Mouse (Mus musculus): ENCODE measurements around the gene Gdpgp1. TPM values are rescaled to one million over a fixed set of nuclear protein-coding genes. Genes with fewer than 3 reads are reported as not detected.

The Gdpgp1 gene
- polyA plus RNA-seq, 2 experiments = 1.1 to 1.3 TPM

- no peaks in the 10 kb centered on the region for H3K9me3 ChIP-seq (ENCODE audit: control insufficient read depth, low read length)
- H3K4me2 ChIP-seq (ENCODE audit: low read depth) = no peak overlapping the region
- H3K27me3 ChIP-seq (ENCODE audit: control insufficient read depth, insufficient read depth, low read length) = no peaks in the 10 kb centered on the region
- ATAC-seq (ENCODE audit: insufficient read depth) (no peak), DNase-seq (ENCODE audit: low read depth in 3 of 3, low spot score in 3 of 3) (no peak)
- TF ChIP-seq CTCF (IDR thresholded peaks at IDR 0.05; ENCODE audit: low read depth) = no peak
- no peak for TF ChIP-seq EP300 (IDR thresholded peaks at IDR 0.05; ENCODE audit: low read depth)
- WGBS (ENCODE audit: insufficient replicate concordance) = 83% methylated on average over 10 of the region's 10 CpGs
- H3K4me1 ChIP-seq (replicated peaks; ENCODE audit: control insufficient read depth in 2 of 2, insufficient read depth in 2 of 2, low read length in 1 of 2) = peaks cover 11 to 13% of the 10 kb centered on the region in 2 experiments
- no peak overlapping the region for H3K4me3 ChIP-seq (ENCODE audit: insufficient read depth in 1 of 2, low read depth in 2 of 2, low read length in 2 of 2)
- no peak overlapping the region for H3K9ac ChIP-seq (replicated peaks)
- peaks cover 9% of the 10 kb centered on the region; the same call in 1 of the 2 replicates for H3K36me3 ChIP-seq (replicated peaks; ENCODE audit: control insufficient read depth, insufficient read depth, low read depth)
- no peak overlapping the region for H3K27ac ChIP-seq
Observed at GRCm38 (mm10) chr7:80287736-80288135, 55.1 kb downstream of the Gdpgp1 start.

Other genes starting within 250 kb of the Gdpgp1 start
- gene Zfp710, start 208.1 kb upstream of the Gdpgp1 start, polyA plus RNA-seq (2012; rRNA removed) = 5.9 and 6.5 TPM in 2 replicates
- 3.7 and 4.0 TPM in 2 replicates for gene Zfp710, start 208.1 kb upstream of the Gdpgp1 start, polyA plus RNA-seq (2014; fragmentation: Nextera tagmentation; extraction: Ambion mirVana)
- gene Idh2, start 117.5 kb upstream of the Gdpgp1 start, polyA plus RNA-seq (2012; rRNA removed) = 83.7 and 88.2 TPM in 2 replicates
- gene Idh2, start 117.5 kb upstream of the Gdpgp1 start, polyA plus RNA-seq (2014; fragmentation: Nextera tagmentation; extraction: Ambion mirVana) = 128 and 132 TPM in 2 replicates
- 6.1 and 6.4 TPM in 2 replicates for gene Sema4b, start 46.0 kb upstream of the Gdpgp1 start, polyA plus RNA-seq (2012; rRNA removed)
- gene Sema4b, start 46.0 kb upstream of the Gdpgp1 start, polyA plus RNA-seq (2014; fragmentation: Nextera tagmentation; extraction: Ambion mirVana) = 8.5 and 9.9 TPM in 2 replicates
- 43.1 and 45.9 TPM in 2 replicates for gene Cib1, start 52 bp upstream of the Gdpgp1 start, polyA plus RNA-seq (2012; rRNA removed)
- gene Cib1, start 52 bp upstream of the Gdpgp1 start, polyA plus RNA-seq (2014; fragmentation: Nextera tagmentation; extraction: Ambion mirVana) = 90.6 and 94.2 TPM in 2 replicates
- gene Ttll13, start 13.5 kb downstream of the Gdpgp1 start, polyA plus RNA-seq (2012; rRNA removed) = 0.11 and 0.23 TPM in 2 replicates
- 0.18 and 0.20 TPM in 2 replicates for gene Ttll13, start 13.5 kb downstream of the Gdpgp1 start, polyA plus RNA-seq (2014; fragmentation: Nextera tagmentation; extraction: Ambion mirVana)
- 14.2 and 21.4 TPM in 2 replicates for gene Ngrn, start 28.4 kb downstream of the Gdpgp1 start, polyA plus RNA-seq (2012; rRNA removed)
- gene Ngrn, start 28.4 kb downstream of the Gdpgp1 start, polyA plus RNA-seq (2014; fragmentation: Nextera tagmentation; extraction: Ambion mirVana) = 26.7 and 28.3 TPM in 2 replicates
- gene Vps33b, start 36.8 kb downstream of the Gdpgp1 start, polyA plus RNA-seq (2012; rRNA removed) = 5.3 and 6.7 TPM in 2 replicates
- gene Vps33b, start 36.8 kb downstream of the Gdpgp1 start, polyA plus RNA-seq (2014; fragmentation: Nextera tagmentation; extraction: Ambion mirVana) = 3.6 and 4.2 TPM in 2 replicates
- gene Prc1, start 61.6 kb downstream of the Gdpgp1 start, polyA plus RNA-seq (2012; rRNA removed) = 61.6 and 76.5 TPM in 2 replicates
- 131 TPM in 2 replicates for gene Prc1, start 61.6 kb downstream of the Gdpgp1 start, polyA plus RNA-seq (2014; fragmentation: Nextera tagmentation; extraction: Ambion mirVana)
- gene Rccd1, start 91.6 kb downstream of the Gdpgp1 start, polyA plus RNA-seq (2012; rRNA removed) = 4.4 and 6.6 TPM in 2 replicates
- gene Rccd1, start 91.6 kb downstream of the Gdpgp1 start, polyA plus RNA-seq (2014; fragmentation: Nextera tagmentation; extraction: Ambion mirVana) = 1.6 and 2.8 TPM in 2 replicates
- gene Unc45a, start 108.1 kb downstream of the Gdpgp1 start, polyA plus RNA-seq (2012; rRNA removed) = 3.8 and 7.1 TPM in 2 replicates
- gene Unc45a, start 108.1 kb downstream of the Gdpgp1 start, polyA plus RNA-seq (2014; fragmentation: Nextera tagmentation; extraction: Ambion mirVana) = 5.6 and 7.3 TPM in 2 replicates
- 5.0 and 5.3 TPM in 2 replicates for gene Hddc3, start 110.2 kb downstream of the Gdpgp1 start, polyA plus RNA-seq (2012; rRNA removed)
- 2.8 and 4.6 TPM in 2 replicates for gene Hddc3, start 110.2 kb downstream of the Gdpgp1 start, polyA plus RNA-seq (2014; fragmentation: Nextera tagmentation; extraction: Ambion mirVana)
- gene Man2a2, start 138.5 kb downstream of the Gdpgp1 start, polyA plus RNA-seq (2012; rRNA removed) = 4.9 TPM in 2 replicates
- gene Man2a2, start 138.5 kb downstream of the Gdpgp1 start, polyA plus RNA-seq (2014; fragmentation: Nextera tagmentation; extraction: Ambion mirVana) = 1.5 and 1.7 TPM in 2 replicates
- gene Fes, start 155.1 kb downstream of the Gdpgp1 start, polyA plus RNA-seq (2012; rRNA removed) = 9.8 and 11.9 TPM in 2 replicates
- 9.0 and 10.1 TPM in 2 replicates for gene Fes, start 155.1 kb downstream of the Gdpgp1 start, polyA plus RNA-seq (2014; fragmentation: Nextera tagmentation; extraction: Ambion mirVana)
- gene Furin, start 172.6 kb downstream of the Gdpgp1 start, polyA plus RNA-seq (2012; rRNA removed) = 6.0 and 6.7 TPM in 2 replicates
- 3.8 and 4.5 TPM in 2 replicates for gene Furin, start 172.6 kb downstream of the Gdpgp1 start, polyA plus RNA-seq (2014; fragmentation: Nextera tagmentation; extraction: Ambion mirVana)